Mouse (Mus musculus) small intestine, adult 2 months (tissue): ENCODE measurements around the gene Ppp1r12a.

Source experiments
- CTCF ChIP-seq: fragments of 200-500 bp; IDR thresholded peaks from 2 replicates; pipeline ENCODE4 v1.5.1; 2012; ENCODE audit warnings: low read depth, mild to moderate bottlenecking, control low read depth, inconsistent platforms, low read length, moderate library complexity, mixed read lengths; ENCODE audit not compliant: insufficient replicate concordance, insufficient read length; ENCODE audit errors: extremely low read depth
- POLR2A ChIP-seq: fragments of 200-500 bp; IDR thresholded peaks from 2 replicates; pipeline ENCODE4 v1.6.1; 2012; ENCODE audit warnings: low read depth, mild to moderate bottlenecking, control low read depth, inconsistent platforms, low read length, moderate library complexity

- no peak for TF ChIP-seq POLR2A
- no peak for TF ChIP-seq CTCF
These were observed 136.3 kb downstream of the Ppp1r12a start for GRCm38 (mm10) chr10:108298261-108298660.
